Mouse (Mus musculus): ENCODE measurements around the gene Gata2.
A peak's percentile ranks its signal among the peaks of the same experiment; 100 is the strongest.

GRCm38 (mm10) chr6:88207403-88208033 is 13.8 kb downstream of the Gata2 start:
- TF ChIP-seq CTCF (IDR thresholded peaks at IDR 0.05; ENCODE audit: low read depth, low read length) = no peak
- no peak for TF ChIP-seq TAL1 (conservative IDR thresholded peaks at IDR 0.05; ENCODE audit: low read depth, low read length)
- no peak for TF ChIP-seq GATA1 (IDR thresholded peaks at IDR 0.05; ENCODE audit: borderline replicate concordance, low read length)
- TF ChIP-seq POLR2AphosphoS5 (IDR thresholded peaks at IDR 0.05; ENCODE audit: insufficient replicate concordance, low read depth, low read length) = peak; percentile 98; the same call in 1 of the 2 replicates

Data from G1E (cell line).